Mouse (Mus musculus) thymus, adult 2 months (tissue): ENCODE results near the gene Dapk1.

Source experiments
- CTCF ChIP-seq: fragments of 200-500 bp; IDR thresholded peaks from 2 replicates; pipeline ENCODE4 v1.5.1; 2012; ENCODE audit warnings: mild to moderate bottlenecking, control low read depth, low read length, moderate library complexity, borderline replicate concordance; ENCODE audit not compliant: control insufficient read depth, poor library complexity, insufficient read depth; ENCODE audit errors: extremely low read depth
- POLR2A ChIP-seq: fragments of 200-500 bp; IDR thresholded peaks from 2 replicates; pipeline ENCODE4 v1.6.1; 2012; ENCODE audit warnings: mild to moderate bottlenecking, low read length, control low read depth, moderate library complexity; ENCODE audit not compliant: control insufficient read depth, poor library complexity, insufficient read depth; ENCODE audit errors: extremely low read depth

- no peak for TF ChIP-seq CTCF
- TF ChIP-seq POLR2A, result no peak
These were observed 140.9 kb downstream of the Dapk1 start for GRCm38 (mm10) chr13:60742611-60743010.
